Mouse (Mus musculus): ENCODE data around the gene Fgf23. TPM values are rescaled to one million over a fixed set of nuclear protein-coding genes. Genes with fewer than 3 reads are reported as not detected.
A peak's percentile ranks its signal among the peaks of the same experiment; 100 is the strongest.

The Fgf23 gene
- total RNA-seq (2014; fragmentation: Nextera tagmentation) (not detected in 2 replicates), total RNA-seq (2017) (not detected in 2 replicates)

- peak; percentile 71 for ATAC-seq (replicated peaks; ENCODE audit: poor library complexity, severe bottlenecking)
These were observed at the start of gene Fgf23 for GRCm38 (mm10) chr6:127072817-127073216. TSS of gene Fgf23 (plus strand) at chr6:127072902.

DNA sequence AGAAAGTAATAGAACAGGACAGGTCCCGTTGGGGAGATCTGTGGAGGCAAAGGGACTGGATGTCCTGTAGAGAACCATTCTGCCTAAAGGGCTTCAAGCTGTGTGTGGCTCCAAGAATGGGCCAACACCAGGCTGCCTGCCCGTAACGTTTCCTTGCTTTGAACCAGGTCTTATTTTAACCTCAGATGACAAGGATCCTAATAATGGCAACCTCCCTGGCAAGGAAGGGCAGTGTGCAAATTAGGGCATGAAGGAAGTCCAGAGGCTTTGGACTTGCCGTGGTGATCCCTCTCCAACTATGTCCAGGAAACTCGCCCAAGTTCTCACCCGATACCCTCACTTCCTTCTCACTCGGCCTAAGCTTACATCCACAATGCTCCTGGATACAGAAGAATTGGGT lies 47.9 kb upstream of the Fgf23 start:
- ATAC-seq (replicated peaks; ENCODE audit: poor library complexity, severe bottlenecking), result no peak

- peak; percentile 91 for ATAC-seq (replicated peaks; ENCODE audit: poor library complexity, severe bottlenecking)
These were observed 37.9 kb upstream of the Fgf23 start for GRCm38 (mm10) chr6:127034760-127035159.

DNA sequence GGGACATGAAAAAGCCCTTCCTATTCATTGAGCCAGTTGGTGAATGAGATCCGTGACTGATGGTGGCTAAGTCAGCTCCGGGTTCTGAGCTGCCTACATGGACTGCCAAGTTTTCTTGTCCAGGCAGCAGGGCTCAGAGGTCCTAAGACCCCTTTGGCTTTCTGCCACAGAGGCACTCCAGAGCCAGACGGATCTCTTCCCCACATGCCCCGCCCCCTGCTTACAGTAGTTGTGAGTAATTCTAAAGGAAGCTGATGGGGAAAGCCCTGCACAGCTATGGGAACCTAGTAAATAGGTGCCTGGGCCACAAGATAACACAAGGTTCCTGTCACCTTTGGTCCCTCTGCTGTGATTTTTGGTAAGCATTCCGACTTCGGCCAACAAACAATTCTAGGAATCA lies 27.8 kb upstream of the Fgf23 start:
- ATAC-seq (replicated peaks; ENCODE audit: poor library complexity, severe bottlenecking), result no peak

DNA sequence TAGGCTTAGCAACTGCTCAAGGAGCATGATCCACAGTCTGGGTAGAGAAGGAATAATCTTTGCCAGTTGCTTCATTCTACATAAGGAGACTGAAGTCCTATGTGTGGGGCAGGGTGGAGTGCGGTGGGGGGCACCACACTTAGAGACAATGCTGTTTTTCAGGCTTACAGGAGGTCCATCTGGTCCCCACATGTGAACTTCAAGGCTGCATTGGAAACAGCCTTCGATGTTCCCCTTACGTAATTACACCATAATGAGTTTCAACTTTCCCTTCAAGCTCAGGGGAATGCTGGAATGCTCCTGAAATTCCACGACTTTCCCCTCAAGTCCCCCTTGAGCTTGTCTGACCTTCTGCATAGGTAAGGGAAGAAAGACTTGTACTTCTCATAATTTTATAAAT lies 21.9 kb upstream of the Fgf23 start:
- ATAC-seq (replicated peaks; ENCODE audit: poor library complexity, severe bottlenecking), result no peak

DNA sequence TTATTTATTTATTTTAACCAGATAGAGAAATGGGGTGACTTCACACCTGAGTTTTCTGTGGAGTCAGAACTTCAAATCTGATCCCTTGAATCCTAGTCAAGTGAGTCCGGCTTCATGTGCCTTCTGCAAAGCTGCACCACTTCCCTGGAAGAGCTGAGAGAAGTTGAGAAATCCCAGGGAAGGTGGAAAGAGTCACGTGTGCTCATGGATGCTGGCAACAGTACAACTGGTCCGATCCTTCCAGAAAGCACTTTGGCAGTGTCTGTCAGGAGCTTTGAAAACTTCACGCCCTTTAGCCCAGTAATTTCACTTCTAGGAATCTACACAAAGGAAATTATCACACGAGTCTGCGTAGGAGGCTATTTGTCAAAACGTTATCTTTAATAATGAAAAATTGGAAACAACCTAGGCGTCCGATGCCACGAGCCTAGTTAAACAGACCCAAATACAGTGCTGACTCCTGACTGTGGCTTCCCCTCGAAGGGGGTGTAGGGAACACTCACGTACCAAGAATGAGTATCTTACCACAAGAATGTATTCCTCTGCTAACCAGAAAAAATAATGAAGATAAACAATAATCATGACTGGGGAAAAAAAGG lies 15.6 kb upstream of the Fgf23 start:
- no peak for ATAC-seq (replicated peaks; ENCODE audit: poor library complexity, severe bottlenecking)

- no peak for ATAC-seq (replicated peaks; ENCODE audit: poor library complexity, severe bottlenecking)
These were observed 12.7 kb upstream of the Fgf23 start for GRCm38 (mm10) chr6:127059975-127060374.

- no peak for ATAC-seq (replicated peaks; ENCODE audit: poor library complexity, severe bottlenecking)
These were observed 8.8 kb upstream of the Fgf23 start for GRCm38 (mm10) chr6:127063915-127064314.

DNA sequence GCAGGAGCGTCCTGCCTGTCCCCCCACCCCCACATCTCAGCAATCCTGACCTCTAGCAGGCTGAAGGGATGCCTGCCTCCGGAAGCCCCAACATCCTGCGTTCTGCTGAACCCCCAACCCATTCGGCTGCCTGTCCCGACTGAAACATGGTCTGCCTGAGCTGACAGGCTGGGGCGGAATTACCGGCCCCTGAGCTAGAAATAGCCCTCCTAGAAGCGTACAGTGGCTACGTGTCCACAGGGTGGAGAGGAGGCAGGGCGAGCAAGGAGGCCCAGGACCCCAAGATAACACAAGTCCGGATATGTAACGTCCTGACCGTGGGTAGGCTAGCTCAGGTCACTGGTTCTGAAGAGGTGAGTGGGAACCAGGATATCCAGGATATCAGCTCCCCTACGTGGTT lies 7.9 kb upstream of the Fgf23 start:
- no peak for ATAC-seq (replicated peaks; ENCODE audit: poor library complexity, severe bottlenecking)

DNA sequence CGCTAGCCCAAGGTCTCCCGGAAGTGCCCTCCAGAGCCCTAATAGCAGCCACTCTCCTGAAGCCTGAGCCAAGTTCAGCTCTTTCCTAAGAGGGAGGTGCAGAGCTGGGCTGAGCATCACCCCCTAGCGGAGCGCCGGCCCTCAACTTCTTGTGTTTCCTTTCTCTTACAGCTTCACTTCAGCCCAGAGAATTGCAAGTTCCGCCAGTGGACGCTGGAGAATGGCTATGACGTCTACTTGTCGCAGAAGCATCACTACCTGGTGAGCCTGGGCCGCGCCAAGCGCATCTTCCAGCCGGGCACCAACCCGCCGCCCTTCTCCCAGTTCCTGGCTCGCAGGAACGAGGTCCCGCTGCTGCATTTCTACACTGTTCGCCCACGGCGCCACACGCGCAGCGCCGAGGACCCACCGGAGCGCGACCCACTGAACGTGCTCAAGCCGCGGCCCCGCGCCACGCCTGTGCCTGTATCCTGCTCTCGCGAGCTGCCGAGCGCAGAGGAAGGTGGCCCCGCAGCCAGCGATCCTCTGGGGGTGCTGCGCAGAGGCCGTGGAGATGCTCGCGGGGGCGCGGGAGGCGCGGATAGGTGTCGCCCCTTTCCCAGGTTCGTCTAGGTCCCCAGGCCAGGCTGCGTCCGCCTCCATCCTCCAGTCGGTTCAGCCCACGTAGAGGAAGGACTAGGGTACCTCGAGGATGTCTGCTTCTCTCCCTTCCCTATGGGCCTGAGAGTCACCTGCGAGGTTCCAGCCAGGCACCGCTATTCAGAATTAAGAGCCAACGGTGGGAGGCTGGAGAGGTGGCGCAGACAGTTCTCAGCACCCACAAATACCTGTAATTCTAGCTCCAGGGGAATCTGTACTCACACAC lies 7.4 kb downstream of the Fgf23 start:
- peak; percentile 84 for ATAC-seq (replicated peaks; ENCODE audit: poor library complexity, severe bottlenecking)

GRCm38 (mm10) chr6:127081820-127082219 lies 9.1 kb downstream of the Fgf23 start:
- peak; percentile 75 for ATAC-seq (replicated peaks; ENCODE audit: poor library complexity, severe bottlenecking)

DNA sequence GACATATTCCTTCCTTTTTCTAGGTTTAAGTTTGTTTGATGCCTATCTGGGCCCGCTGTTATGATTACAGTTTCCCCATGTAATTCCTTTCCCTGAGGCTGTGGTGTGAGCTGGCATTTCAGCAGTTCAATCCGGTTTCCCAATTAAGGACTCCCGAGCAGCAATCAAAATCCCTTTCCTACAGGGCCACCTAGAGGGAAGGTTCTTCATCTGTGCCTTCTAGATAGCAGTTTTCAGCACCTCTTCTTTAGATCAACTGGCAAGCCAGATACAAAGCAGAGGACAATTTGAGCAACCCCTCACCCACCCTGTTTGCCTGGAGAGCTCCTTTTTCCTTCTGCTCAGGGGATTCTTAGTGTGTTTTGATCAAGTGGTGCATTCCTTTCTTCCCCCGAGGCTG lies 14.0 kb downstream of the Fgf23 start:
- no peak for ATAC-seq (replicated peaks; ENCODE audit: poor library complexity, severe bottlenecking)

- 0 out of 2 replicates have a peak, but pooled peaks have one; percentile 33 for ATAC-seq (replicated peaks; ENCODE audit: poor library complexity, severe bottlenecking)
These were observed 21.9 kb downstream of the Fgf23 start for GRCm38 (mm10) chr6:127094565-127094964.

GRCm38 (mm10) chr6:127103506-127104275 lies 31.0 kb downstream of the Fgf23 start:
- ATAC-seq (replicated peaks; ENCODE audit: poor library complexity, severe bottlenecking), result no peak

DNA sequence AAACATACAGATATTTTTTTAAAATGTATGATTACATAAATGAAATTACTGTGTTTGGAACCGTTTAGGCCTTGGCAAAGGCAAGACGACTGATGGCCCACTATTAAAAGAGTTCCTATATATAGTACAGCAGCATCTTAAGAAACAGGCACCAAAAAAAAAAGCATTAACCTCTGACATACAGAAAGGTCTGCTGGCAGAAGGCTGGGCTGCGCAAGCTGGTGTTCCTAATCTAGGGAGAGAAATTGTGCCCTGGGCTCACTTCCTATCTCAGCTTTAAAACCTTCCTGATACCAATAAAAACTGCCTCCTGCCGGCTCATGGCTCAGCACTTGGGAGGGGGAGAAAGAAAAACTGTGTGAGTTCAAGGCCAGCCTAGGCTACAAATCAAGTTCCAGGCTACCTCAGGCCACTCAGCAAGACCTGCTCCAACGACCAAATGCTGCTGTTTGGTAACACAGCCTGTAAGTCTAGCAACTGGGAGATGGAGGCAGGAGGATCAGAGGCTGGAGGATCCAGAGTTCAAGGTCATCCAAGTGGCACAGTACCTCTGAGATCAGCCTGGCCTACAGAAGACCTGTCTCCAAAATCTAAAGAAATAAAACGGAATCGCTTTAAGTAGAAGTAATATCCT lies 31.8 kb downstream of the Fgf23 start:
- ATAC-seq (replicated peaks; ENCODE audit: poor library complexity, severe bottlenecking), result no peak

DNA sequence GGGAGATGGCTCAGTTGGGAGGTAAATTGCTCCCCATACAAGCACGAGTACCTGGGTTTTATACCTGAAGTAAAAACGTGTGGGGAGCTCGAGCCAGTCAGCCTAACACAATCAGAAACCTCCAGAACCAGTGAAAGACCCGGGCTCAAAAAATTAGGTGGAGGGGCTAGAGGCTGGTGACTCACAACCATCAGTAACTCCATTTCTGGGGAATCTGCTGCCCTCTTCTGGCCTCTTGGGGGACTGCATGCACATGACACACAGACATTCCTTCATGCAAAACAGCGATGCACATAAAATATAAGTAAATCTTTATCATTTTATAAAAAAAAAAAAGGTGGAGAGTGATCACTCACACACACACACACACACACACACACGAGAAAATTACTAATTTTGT lies 32.4 kb downstream of the Fgf23 start:
- no peak for ATAC-seq (replicated peaks; ENCODE audit: poor library complexity, severe bottlenecking)

GRCm38 (mm10) chr6:127106189-127106588 lies 33.5 kb downstream of the Fgf23 start:
- ATAC-seq (replicated peaks; ENCODE audit: poor library complexity, severe bottlenecking), result no peak

DNA sequence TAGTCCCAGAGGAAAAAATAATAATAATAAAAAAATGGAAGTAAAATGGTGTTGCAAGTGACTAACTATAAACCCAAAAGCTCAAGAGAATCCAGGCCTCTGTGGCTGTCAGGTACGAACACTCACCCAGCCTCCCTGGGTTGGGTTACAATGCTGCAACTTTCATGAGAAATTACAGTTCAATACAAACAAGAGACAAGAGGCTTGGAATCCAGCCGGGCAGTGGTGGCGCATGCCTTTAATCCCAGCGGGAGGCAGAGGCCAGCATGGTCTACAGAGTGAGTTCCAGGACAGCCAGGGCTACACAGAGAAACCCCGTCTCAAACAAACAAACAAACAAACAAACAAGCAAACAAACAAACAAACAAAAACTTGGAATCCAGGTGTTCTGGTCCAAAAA lies 34.0 kb downstream of the Fgf23 start:
- ATAC-seq (replicated peaks; ENCODE audit: poor library complexity, severe bottlenecking), result no peak

- ATAC-seq (replicated peaks; ENCODE audit: poor library complexity, severe bottlenecking), result peak; percentile 55
These were observed 34.7 kb downstream of the Fgf23 start for GRCm38 (mm10) chr6:127107413-127107812.

DNA sequence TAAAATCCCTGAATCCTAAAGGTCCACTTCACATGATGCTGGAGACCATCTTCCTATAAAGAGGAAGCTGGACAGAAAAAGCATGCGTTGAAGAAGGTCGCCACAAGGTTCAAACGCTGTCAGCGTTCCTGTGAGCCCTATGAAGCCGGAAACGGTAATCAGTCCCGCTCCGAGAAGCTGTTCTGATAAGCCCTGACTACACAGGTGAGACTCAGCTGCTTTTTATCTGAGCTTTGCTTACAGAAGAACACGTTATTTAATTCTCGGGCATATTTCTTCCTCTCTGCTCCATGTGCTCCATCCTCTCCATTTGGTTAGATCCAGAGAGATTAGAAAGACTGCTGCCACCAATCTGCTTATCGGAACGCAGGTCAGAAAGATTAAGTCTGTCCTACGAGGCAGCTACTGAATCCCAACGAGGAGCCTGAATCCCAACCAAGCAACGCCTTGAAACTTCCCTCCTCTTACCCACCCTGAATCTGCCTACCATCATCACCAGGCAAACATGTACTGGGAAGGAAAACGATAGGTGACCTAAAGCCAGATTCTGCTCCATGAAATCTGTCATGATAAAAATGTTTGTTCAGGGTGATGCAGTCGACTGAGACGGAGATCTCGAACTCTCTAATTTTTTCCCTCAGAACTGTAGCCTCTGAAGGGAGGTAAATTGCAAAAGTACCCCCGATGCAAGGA lies 35.8 kb downstream of the Fgf23 start:
- 0 out of 2 replicates have a peak, but pooled peaks have one; percentile 20 for ATAC-seq (replicated peaks; ENCODE audit: poor library complexity, severe bottlenecking)
